Mouse (Mus musculus) heart, postnatal 0 days (tissue): ENCODE measurements around the gene Gm8334. TPM values are rescaled to one million over a fixed set of nuclear protein-coding genes. Genes with fewer than 3 reads are reported as not detected.
"Not testable (repeated sequence)": the region's sequence is repeated elsewhere in the genome, so short reads cannot be mapped to it uniquely, and the experiment has no call there.

ENCODE experiments used
- ATAC-seq: fragments of 200-750 bp; cut with Nextera tagmentation; 2 replicates; pipeline ENCODE4 v1.8.0; 2017; ENCODE audit warnings: low read depth, moderate number of reproducible peaks, moderate library complexity; ENCODE audit not compliant: insufficient read depth
- DNase-seq: peaks from one replicate; pipeline ENCODE4 v3.0.0-alpha.2; 2016; ENCODE audit warnings: low spot score
- H3K27ac ChIP-seq: fragments of 300-500 bp; sonication (generic); 2 replicates; pipeline ENCODE4 v1.5.1; 2014; ENCODE audit warnings: low read depth, mild to moderate bottlenecking
- H3K27me3 ChIP-seq: fragments of 300-500 bp; sonication (generic); 2 replicates; pipeline ENCODE4 v1.6.1; 2014; ENCODE audit warnings: low read length, mixed read lengths; ENCODE audit not compliant: control insufficient read depth, insufficient read depth
- H3K36me3 ChIP-seq: fragments of 300-500 bp; sonication (generic); replicated peaks from 2 replicates; pipeline ENCODE4 v1.6.1; 2014; ENCODE audit warnings: low read length, mixed read lengths; ENCODE audit not compliant: control insufficient read depth, insufficient read depth
- H3K4me1 ChIP-seq: fragments of 300-500 bp; sonication (generic); 2 replicates; pipeline ENCODE4 v1.6.1; 2014; ENCODE audit warnings: antibody characterized with exemption; ENCODE audit not compliant: control insufficient read depth, insufficient read depth
- H3K4me2 ChIP-seq: fragments of 300-500 bp; sonication (generic); 2 replicates; pipeline ENCODE4 v1.6.1; 2014; ENCODE audit warnings: low read depth, mild to moderate bottlenecking, low read length, moderate library complexity
- H3K4me3 ChIP-seq: fragments of 300-500 bp; sonication (generic); 2 replicates; pipeline ENCODE4 v1.5.1; 2014; ENCODE audit warnings: low read depth, low read length
- H3K9ac ChIP-seq: fragments of 300-500 bp; sonication (generic); replicated peaks from 2 replicates; pipeline ENCODE4 v1.6.1; 2014; ENCODE audit warnings: low read depth, low read length, mixed read lengths
- H3K9me3 ChIP-seq: fragments of 300-500 bp; sonication (generic); replicated peaks from 2 replicates; pipeline ENCODE4 v1.6.1; 2016; ENCODE audit warnings: low read length; ENCODE audit not compliant: control insufficient read depth
- WGBS: fragments of 180-500 bp; shearing (Covaris S2); extraction: QIAGEN DNeasy Blood & Tissue Kit; methylation state at CpG from one replicate; pipeline ENCODE4 v1.1.7; 2014; 5-methylcytosine and 5-hydroxymethylcytosine counted together
- polyA plus RNA-seq: library from polyadenylated mRNA; unstranded; fragments of >200 nt; fragmentation: Nextera tagmentation; extraction: Ambion mirVana; gene quantifications from 2 replicates; pipeline ENCODE4 v1.2.1, GENCODE M21; 2015
- total RNA-seq: library from RNA; depleted of rRNA; stranded (reverse); fragments of >200 nt; gene quantifications from 2 replicates; pipeline ENCODE4 v1.2.3, GENCODE M21; 2014; ENCODE audit warnings: low replicate concordance; rRNA removed

The Gm8334 gene
- total RNA-seq (not detected in 2 replicates), polyA plus RNA-seq (not detected in 2 replicates)

DNA sequence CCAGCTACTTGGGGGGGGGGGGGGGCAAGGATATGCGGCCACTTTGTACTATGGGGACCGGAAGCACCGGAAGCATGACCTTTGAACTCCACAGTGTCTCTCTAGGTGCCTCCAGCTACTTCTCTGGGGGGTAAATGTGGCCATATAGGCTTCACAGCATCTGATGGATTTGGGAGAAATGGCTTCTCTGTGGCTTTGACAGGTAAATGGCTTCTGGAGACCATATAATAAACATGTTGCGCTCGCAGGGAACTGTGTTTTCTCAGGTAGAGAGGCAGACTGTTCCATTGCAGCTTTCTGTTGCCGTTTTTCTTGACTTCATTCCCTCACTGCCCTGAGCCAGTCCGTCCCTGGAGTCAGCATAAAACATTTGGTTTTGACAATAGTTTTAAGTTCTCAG, at the start of gene Gm8334:
Gene Gm8334 (minus strand): TSS at position 101 of the 400 bp plus-strand sequence.
- H3K27ac ChIP-seq, ATAC-seq: not testable (repeated sequence)
- WGBS, result 89% methylated on average over 3 of the region's 7 CpGs

DNA sequence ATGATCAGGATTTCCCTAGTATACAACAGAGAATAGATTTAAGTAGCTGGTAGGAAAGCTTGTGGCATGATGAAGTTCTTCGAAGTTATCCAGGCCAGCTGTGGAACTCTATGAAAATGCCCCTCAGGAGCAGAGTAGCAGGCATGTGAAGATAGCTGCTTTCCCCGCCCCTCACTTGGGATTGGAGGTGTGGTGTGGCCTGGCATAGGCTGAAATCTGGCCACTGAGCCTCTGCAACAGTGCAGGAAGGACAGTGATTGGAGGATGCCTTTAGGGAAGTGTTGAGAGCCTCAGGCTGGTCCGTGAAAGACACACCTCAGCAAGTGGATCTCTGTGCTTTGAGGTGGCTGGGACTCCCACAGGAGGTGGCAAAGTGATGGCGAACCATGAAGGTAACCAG, 48.3 kb upstream of the Gm8334 start, which contains the start of gene Gm15127:
Gene Gm15127 (plus strand): TSS at position 301 of the 400 bp plus-strand sequence.
- H3K36me3 ChIP-seq, H3K4me3 ChIP-seq, H3K27me3 ChIP-seq, DNase-seq, H3K9me3 ChIP-seq, H3K4me2 ChIP-seq, H3K9ac ChIP-seq, ATAC-seq, H3K27ac ChIP-seq, H3K4me1 ChIP-seq: not testable (repeated sequence)
- WGBS, result 44% methylated on average over 2 of the region's 4 CpGs

More for the DNA sequence above, at the start of gene Gm8334:
- H3K4me3 ChIP-seq, H3K9me3 ChIP-seq, H3K4me1 ChIP-seq, H3K4me2 ChIP-seq, H3K36me3 ChIP-seq, H3K9ac ChIP-seq, DNase-seq, H3K27me3 ChIP-seq: not testable (repeated sequence)

Other genes starting within 250 kb of the Gm8334 start
- not detected in 2 replicates for gene Gm15114, start 126.2 kb downstream of the Gm8334 start, total RNA-seq
- not detected in 2 replicates for gene Gm15114, start 126.2 kb downstream of the Gm8334 start, polyA plus RNA-seq
- not detected in 2 replicates for gene Gm15127, start 48.4 kb upstream of the Gm8334 start, total RNA-seq
- gene Gm15127, start 48.4 kb upstream of the Gm8334 start, polyA plus RNA-seq, result not detected in 2 replicates
- gene Luzp4, start 242.5 kb upstream of the Gm8334 start, total RNA-seq, result not detected in 2 replicates
- not detected in 2 replicates for gene Luzp4, start 242.5 kb upstream of the Gm8334 start, polyA plus RNA-seq